Mouse (Mus musculus): ENCODE measurements around the gene Trim67. TPM values are rescaled to one million over a fixed set of nuclear protein-coding genes. Genes with fewer than 3 reads are reported as not detected.

Trim67 gene
- total RNA-seq, 2 experiments from 2014 or later: 1.1 to 2.2 TPM

DNA sequence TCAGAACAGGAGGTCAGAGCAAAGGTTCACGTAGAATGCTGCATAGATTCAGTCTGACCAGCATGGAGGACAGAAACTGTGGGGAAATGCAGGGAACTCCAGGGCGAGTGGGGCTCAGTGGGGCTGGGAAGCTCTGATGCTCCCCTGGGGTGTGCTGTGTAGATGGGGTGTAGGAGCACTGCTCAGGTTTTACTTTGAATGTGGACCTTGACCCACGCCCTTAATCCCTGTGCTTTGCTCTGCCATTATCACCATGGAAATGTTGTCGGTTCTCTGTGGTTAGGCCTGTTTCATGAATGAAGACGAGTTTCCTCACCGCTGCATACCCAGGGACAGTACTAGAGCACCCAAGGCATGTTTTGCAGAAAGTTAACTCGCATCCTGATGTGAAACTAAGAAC is 78.6 kb downstream of the Trim67 start:
- DNase-seq (ENCODE audit: low spot score in 2 of 2): no peak

DNA sequence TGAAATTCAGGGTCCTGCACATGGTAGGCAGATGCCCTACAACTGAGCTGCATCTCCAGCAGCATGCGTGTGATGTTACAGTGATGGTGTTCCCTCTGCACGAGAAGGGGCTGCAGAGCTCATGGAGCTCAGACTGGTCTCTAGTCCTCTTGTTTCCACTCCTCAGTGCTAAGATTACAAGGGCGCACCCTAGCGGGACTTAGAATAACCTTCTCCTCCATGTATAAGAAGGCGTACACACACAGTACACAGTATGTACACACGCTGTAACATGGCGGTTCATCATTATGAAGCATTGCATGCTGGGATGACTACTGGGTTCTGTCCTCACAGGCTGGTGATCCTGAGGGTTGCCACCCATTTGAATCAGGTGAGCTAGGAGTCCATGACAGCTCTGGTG is 79.2 kb downstream of the Trim67 start:
- DNase-seq (ENCODE audit: low spot score in 2 of 2): no peak

DNA sequence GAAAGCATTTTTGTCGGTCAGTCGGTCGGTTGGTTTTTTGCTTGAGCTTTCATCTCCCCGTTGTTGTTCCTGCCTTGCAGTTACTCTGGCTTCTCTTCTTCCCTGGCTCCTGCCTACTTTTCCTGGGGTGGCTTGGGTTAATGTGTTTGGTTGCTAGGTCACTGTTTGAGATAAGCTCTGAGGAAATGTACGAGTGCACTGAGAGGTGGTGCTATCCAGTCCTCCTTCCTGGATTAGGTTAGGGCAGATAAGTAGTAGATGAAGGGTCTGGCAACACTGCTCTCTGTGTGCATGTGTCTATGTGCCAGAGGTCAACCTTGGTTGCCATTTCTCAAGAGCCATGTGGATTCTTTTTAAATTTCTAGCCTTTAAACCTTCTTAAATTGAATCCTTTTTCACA is 79.8 kb downstream of the Trim67 start:
- DNase-seq (ENCODE audit: low spot score in 2 of 2): no peak

DNA sequence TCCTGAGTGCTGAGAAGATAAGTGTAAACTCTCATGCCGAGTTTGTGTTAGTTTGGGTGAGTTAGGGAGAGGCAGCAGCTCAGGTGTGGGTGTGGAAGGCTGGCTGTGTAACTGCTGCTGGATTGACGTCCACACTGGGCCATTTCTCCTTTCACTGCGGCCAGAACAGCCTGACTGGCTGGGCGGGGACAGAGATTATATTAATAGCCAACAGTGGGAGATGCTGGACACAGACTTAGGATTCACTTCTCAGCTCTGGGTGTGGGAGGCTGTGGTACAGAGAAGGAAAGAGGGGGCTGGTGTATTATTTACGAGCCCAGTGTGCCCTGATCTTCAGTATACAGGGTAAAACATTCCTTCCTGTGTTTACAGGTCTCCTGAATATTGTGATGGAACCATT is 85.2 kb downstream of the Trim67 start:
- DNase-seq (ENCODE audit: low spot score in 2 of 2): no peak

DNA sequence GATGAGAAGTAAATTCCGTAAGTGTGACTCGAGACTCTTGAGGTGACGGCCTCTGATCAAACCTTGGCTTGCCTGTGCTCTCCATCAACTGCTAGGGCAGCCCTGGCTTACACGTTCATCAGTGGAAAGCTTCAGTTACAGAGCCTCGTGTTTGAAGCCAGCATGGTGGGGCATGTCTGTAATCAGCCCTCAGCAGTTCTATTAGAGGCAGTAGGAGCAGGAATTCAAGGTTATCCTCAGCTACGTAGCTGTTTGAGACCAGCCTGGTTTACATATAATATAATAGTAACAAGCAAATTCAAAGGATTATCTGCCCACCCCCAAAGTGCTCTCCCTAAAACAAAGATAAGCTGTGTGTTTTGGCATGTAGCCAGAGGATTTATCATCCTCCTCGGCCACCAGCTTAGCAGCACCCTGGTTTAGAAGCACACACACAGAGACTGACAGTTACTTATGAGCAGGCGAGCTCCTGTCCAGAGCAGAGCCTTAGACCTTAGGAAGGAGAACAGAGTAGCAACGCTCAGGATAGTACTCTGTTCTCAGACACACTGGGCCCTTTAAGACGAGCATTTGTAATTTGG is 86.1 kb downstream of the Trim67 start:
- DNase-seq (ENCODE audit: low spot score in 2 of 2): no peak

Other genes starting within 250 kb of the Trim67 start
- gene Agt, start 223.4 kb upstream of the Trim67 start, total RNA-seq (2021): 10 to 100 TPM in 1 of 2 experiments, 1 to 10 TPM in 1; 1.8 to 11.9 TPM
- under 1 TPM in 1 of 2 experiments, not detected in 1; 0.36 TPM for gene Capn9, start 217.0 kb upstream of the Trim67 start, total RNA-seq (2021)
- gene 2310022B05Rik, start 129.7 kb upstream of the Trim67 start, total RNA-seq (2021): 10 to 100 TPM; 27.4 to 34.7 TPM
- gene Ttc13, start 71.1 kb upstream of the Trim67 start, total RNA-seq (2021): 10 to 100 TPM; 33.0 to 44.0 TPM
- 1 to 10 TPM; 9.2 to 9.4 TPM for gene Arv1, start 71.0 kb upstream of the Trim67 start, total RNA-seq (2021)
- gene Fam89a, start 41.3 kb upstream of the Trim67 start, total RNA-seq (2021): under 1 TPM in 1 of 2 experiments, not detected in 1; 0.90 TPM
- 100 to 1,000 TPM in 1 of 2 experiments, 10 to 100 TPM in 1; 94.9 to 110 TPM for gene Gnpat, start 69.9 kb downstream of the Trim67 start, total RNA-seq (2021)
- gene 2810004N23Rik, start 70.0 kb downstream of the Trim67 start, total RNA-seq (2021): 10 to 100 TPM; 22.8 to 28.4 TPM
- gene Exoc8, start 104.6 kb downstream of the Trim67 start, total RNA-seq (2021): 10 to 100 TPM; 23.1 to 25.2 TPM
- 10 to 100 TPM; 18.9 to 19.3 TPM for gene Sprtn, start 104.8 kb downstream of the Trim67 start, total RNA-seq (2021)
- gene Egln1, start 156.2 kb downstream of the Trim67 start, total RNA-seq (2021): 10 to 100 TPM; 70.9 to 90.0 TPM
- gene Tsnax, start 219.9 kb downstream of the Trim67 start, total RNA-seq (2021): 10 to 100 TPM; 68.4 to 87.7 TPM

All from adrenal gland, adult 18-20 months (tissue).